Comparison of ENCODE assay signal across 8 mouse cellular contexts in genomic region chr10:130470311-130470760, GRCm38 (mm10). TPM values are rescaled to one million over a fixed set of nuclear protein-coding genes. Genes with fewer than 3 reads are reported as not detected.
A peak's percentile ranks its signal among the peaks of the same experiment; 100 is the strongest.
DNase-seq lines count a peak whose midpoint lies in the region; ATAC-seq and TF ChIP-seq lines count a peak whose summit lies in the region.

No protein-coding gene starts in this region.

- no peak overlapping the region for H3K9ac ChIP-seq in heart, postnatal 0 days (replicated peaks; ENCODE audit: low read depth, low read length)
- peak overlapping the region; percentile 65 for H3K9ac ChIP-seq in midbrain, embryonic 14.5 days (replicated peaks; ENCODE audit: low read length)
- H3K9ac ChIP-seq in stomach, embryonic 16.5 days (ENCODE audit: low read length) = peak overlapping the region; percentile 75

- ATAC-seq in CD4-positive, CD25-positive, alpha-beta regulatory T cell, adult 4 months = no peak
- ATAC-seq in heart, postnatal 0 days (ENCODE audit: insufficient read depth, low read depth) = peak; percentile 68
- peak; percentile 97 for ATAC-seq in midbrain, embryonic 14.5 days (ENCODE audit: low FRiP score, low TSS enrichment)
- peak; percentile 91 for ATAC-seq in stomach, embryonic 16.5 days (ENCODE audit: insufficient read depth, low FRiP score)

- no peaks in the 10 kb centered on the region for H3K27me3 ChIP-seq in heart, postnatal 0 days (ENCODE audit: control insufficient read depth, insufficient read depth, low read length)
- H3K27me3 ChIP-seq in midbrain, embryonic 14.5 days (ENCODE audit: control insufficient read depth, insufficient read depth, low read length) = no peaks in the 10 kb centered on the region
- H3K27me3 ChIP-seq in stomach, embryonic 16.5 days (ENCODE audit: control insufficient read depth, insufficient read depth, low read length) = no peaks in the 10 kb centered on the region

- H3K36me3 ChIP-seq in heart, postnatal 0 days (replicated peaks; ENCODE audit: control insufficient read depth, insufficient read depth, low read length) = no peaks in the 10 kb centered on the region
- no peaks in the 10 kb centered on the region for H3K36me3 ChIP-seq in midbrain, embryonic 14.5 days (ENCODE audit: control insufficient read depth, insufficient read depth, low read length)
- H3K36me3 ChIP-seq in stomach, embryonic 16.5 days (ENCODE audit: control insufficient read depth, insufficient read depth, low read length) = no peaks in the 10 kb centered on the region

- WGBS in heart, postnatal 0 days = 4% methylated on average over 36 of the region's 36 CpGs
- 2% methylated on average over 36 of the region's 36 CpGs for WGBS in midbrain, embryonic 14.5 days
- WGBS in stomach, embryonic 16.5 days = 3% methylated on average over 36 of the region's 36 CpGs

- intact Hi-C loops in left cerebral cortex, postnatal 36 days (cut with DNase I) = no loop called here

- H3K9me3 ChIP-seq in heart, postnatal 0 days (replicated peaks; ENCODE audit: control insufficient read depth, low read length) = no peaks in the 10 kb centered on the region
- no peaks in the 10 kb centered on the region for H3K9me3 ChIP-seq in midbrain, embryonic 14.5 days (ENCODE audit: control insufficient read depth, low read length)
- H3K9me3 ChIP-seq in stomach, embryonic 16.5 days (replicated peaks; ENCODE audit: control insufficient read depth, low read length) = no peaks in the 10 kb centered on the region

- H3K4me2 ChIP-seq in heart, postnatal 0 days (ENCODE audit: low read depth, low read length) = peak overlapping the region; percentile 84
- peak overlapping the region; percentile 75 for H3K4me2 ChIP-seq in midbrain, embryonic 14.5 days (ENCODE audit: low read length)
- peak overlapping the region; percentile 84 for H3K4me2 ChIP-seq in stomach, embryonic 16.5 days (ENCODE audit: low read depth, low read length)

- no peak for TF ChIP-seq CTCF in heart, postnatal 0 days (IDR thresholded peaks at IDR 0.05; ENCODE audit: low read depth)

- H3K4me3 ChIP-seq in heart, postnatal 0 days (ENCODE audit: low read depth, low read length) = peak overlapping the region; percentile 49
- peak overlapping the region; percentile 47 for H3K4me3 ChIP-seq in midbrain, embryonic 14.5 days (replicated peaks; ENCODE audit: low read depth, low read length)
- H3K4me3 ChIP-seq in stomach, embryonic 16.5 days (replicated peaks; ENCODE audit: low read length) = peak overlapping the region; percentile 56

- H3K27ac ChIP-seq in heart, postnatal 0 days (ENCODE audit: low read depth) = no peak overlapping the region
- H3K27ac ChIP-seq in midbrain, embryonic 14.5 days (replicated peaks; ENCODE audit: low read depth, low read length) = no peak overlapping the region
- no peak overlapping the region for H3K27ac ChIP-seq in stomach, embryonic 16.5 days (ENCODE audit: low read length)

- TF ChIP-seq EP300 in heart, postnatal 0 days (IDR thresholded peaks at IDR 0.05; ENCODE audit: low read depth) = no peak

- H3K4me1 ChIP-seq in heart, postnatal 0 days (ENCODE audit: control insufficient read depth, insufficient read depth) = no peaks in the 10 kb centered on the region
- no peaks in the 10 kb centered on the region for H3K4me1 ChIP-seq in midbrain, embryonic 14.5 days (ENCODE audit: control insufficient read depth, insufficient read depth, low read length)
- no peaks in the 10 kb centered on the region for H3K4me1 ChIP-seq in stomach, embryonic 16.5 days (ENCODE audit: control insufficient read depth, insufficient read depth, low read length)

- DNase-seq in CD4-positive, CD25-positive, alpha-beta regulatory T cell, adult 2 months (ENCODE audit: low read depth, low spot score) = peak; percentile 5
- peak; percentile 4 for DNase-seq in urinary bladder, postnatal 14 days (ENCODE audit: low spot score)
- DNase-seq in urinary bladder, postnatal 10 days (ENCODE audit: low spot score) = no peak
- DNase-seq in heart, postnatal 0 days (ENCODE audit: low spot score) = no peak
- DNase-seq in left cerebral cortex, postnatal 36 days (ENCODE audit: low spot score in 2 of 2) = peak; percentile 7 to 15
- peak; percentile 77 for DNase-seq in midbrain, embryonic 14.5 days

RNA-seq across cellular contexts. Expression of gene Vmn2r86, which starts 14.5 kb away (rescaled TPM):
- polyA plus RNA-seq in CD4-positive, CD25-positive, alpha-beta regulatory T cell, adult 4 months (2017; shearing (Covaris generic)) = not detected
- total RNA-seq in heart, postnatal 0 days (2014; rRNA removed; ENCODE audit: low replicate concordance) = not detected in 2 replicates
- polyA plus RNA-seq in heart, postnatal 0 days (2015; fragmentation: Nextera tagmentation; extraction: Ambion mirVana) = not detected in 2 replicates
- under 1 TPM; 0.05 to 0.50 TPM for total RNA-seq in left cerebral cortex, postnatal 36 days (2021)
- 0.04 and 0.05 TPM in 2 replicates for polyA plus RNA-seq in midbrain, embryonic 14.5 days (2014; fragmentation: Nextera tagmentation; extraction: Ambion mirVana)
- not detected in 2 replicates for polyA plus RNA-seq in stomach, embryonic 16.5 days (2015; fragmentation: Nextera tagmentation; extraction: Ambion mirVana)

RNA-seq across cellular contexts. Expression of gene Vmn2r87, which starts 26.9 kb away (rescaled TPM):
- polyA plus RNA-seq in CD4-positive, CD25-positive, alpha-beta regulatory T cell, adult 4 months (2017; shearing (Covaris generic)) = not detected
- total RNA-seq in heart, postnatal 0 days (2014; rRNA removed; ENCODE audit: low replicate concordance) = not detected in 2 replicates
- not detected in 2 replicates for polyA plus RNA-seq in heart, postnatal 0 days (2015; fragmentation: Nextera tagmentation; extraction: Ambion mirVana)
- total RNA-seq in left cerebral cortex, postnatal 36 days (2021) = 1 to 10 TPM in 1 of 2 experiments, under 1 TPM in 1; 0.76 to 1.4 TPM
- 0.28 TPM in 1 of 2 replicates, not detected in the other for polyA plus RNA-seq in midbrain, embryonic 14.5 days (2014; fragmentation: Nextera tagmentation; extraction: Ambion mirVana)
- not detected in 2 replicates for polyA plus RNA-seq in stomach, embryonic 16.5 days (2015; fragmentation: Nextera tagmentation; extraction: Ambion mirVana)

RNA-seq across cellular contexts. Expression of gene Vmn2r85, which starts 40.8 kb away (rescaled TPM):
- under 1 TPM; 0.17 to 0.22 TPM for polyA plus RNA-seq in CD4-positive, CD25-positive, alpha-beta regulatory T cell, adult 4 months (2017; shearing (Covaris generic))
- not detected in 2 replicates for total RNA-seq in heart, postnatal 0 days (2014; rRNA removed; ENCODE audit: low replicate concordance)
- polyA plus RNA-seq in heart, postnatal 0 days (2015; fragmentation: Nextera tagmentation; extraction: Ambion mirVana) = not detected in 2 replicates
- total RNA-seq in left cerebral cortex, postnatal 36 days (2021) = 1 to 10 TPM in 1 of 2 experiments, under 1 TPM in 1; 0.79 to 1.3 TPM
- 0.04 TPM in 1 of 2 replicates, not detected in the other for polyA plus RNA-seq in midbrain, embryonic 14.5 days (2014; fragmentation: Nextera tagmentation; extraction: Ambion mirVana)
- not detected in 2 replicates for polyA plus RNA-seq in stomach, embryonic 16.5 days (2015; fragmentation: Nextera tagmentation; extraction: Ambion mirVana)

Comparison
In these comparisons a context has a peak if more than half of its experiments do, and no peak if none do; other contexts are left out.
1. DNase-seq: peak in CD4-positive, CD25-positive, alpha-beta regulatory T cell, adult 2 months (single experiment), urinary bladder, postnatal 14 days (single experiment), left cerebral cortex, postnatal 36 days (2 of 2) and midbrain, embryonic 14.5 days (single experiment); none in urinary bladder, postnatal 10 days (single experiment) and heart, postnatal 0 days (single experiment).
2. Peak in every context shown above with its lines, with median percentiles within 50 percentile points of each other: H3K4me2 ChIP-seq and H3K4me3 ChIP-seq.